Mouse (Mus musculus) adrenal gland, adult 8-10 months (tissue): Measurements from ENCODE around the gene Palld. TPM values are rescaled to one million over a fixed set of nuclear protein-coding genes. Genes with fewer than 3 reads are reported as not detected.
A peak's percentile ranks its signal among the peaks of the same experiment; 100 is the strongest.

ENCODE experiments used
- DNase-seq: peaks from one replicate; pipeline ENCODE4 v3.0.0; 2022
- total RNA-seq, 4 experiments: library from RNA; stranded (reverse); gene quantifications; 2 replicates each; pipeline ENCODE4 v1.2.4; 2022

Palld gene
- total RNA-seq, 4 experiments from 2014 or later = 30.3 to 61.7 (median 47.0) TPM

DNA sequence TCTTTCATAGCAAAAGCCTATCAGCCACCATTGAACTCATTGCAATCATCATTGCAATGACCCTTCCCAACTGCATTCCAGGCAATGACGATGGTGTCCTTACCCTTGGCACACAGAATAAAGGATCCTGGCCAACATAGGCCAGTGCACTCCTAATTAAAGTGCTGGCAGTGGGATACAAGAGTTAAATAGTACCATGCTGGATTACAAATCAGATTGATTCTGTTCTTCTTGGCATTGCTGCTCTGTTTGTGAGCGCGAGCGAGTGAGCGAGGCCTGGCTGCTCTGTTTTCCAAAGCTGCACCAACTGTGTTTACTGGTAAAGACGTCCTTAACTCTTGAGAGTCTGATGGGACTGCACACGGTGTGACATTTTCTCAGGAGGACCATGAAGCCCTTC lies 37.1 kb downstream of the Palld start:
- no peak for DNase-seq

DNA sequence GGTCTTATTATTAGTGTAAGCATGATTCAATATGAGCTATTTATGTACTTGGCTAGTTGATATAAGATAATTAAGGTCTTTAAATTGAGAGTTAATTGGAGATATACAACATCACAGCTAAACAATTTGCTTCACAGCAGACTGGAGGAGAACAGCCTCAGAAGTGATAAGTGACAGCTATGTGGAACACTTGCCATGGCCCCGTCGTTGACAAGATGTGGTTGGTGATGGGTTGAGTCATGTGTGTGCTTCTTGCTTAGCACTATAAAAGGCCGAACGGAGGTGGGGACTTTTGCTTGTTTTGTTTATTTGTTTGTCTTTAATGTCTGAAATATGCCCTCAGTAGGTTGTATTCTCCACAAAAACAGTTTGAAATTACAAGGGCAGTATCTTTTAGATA lies 51.2 kb downstream of the Palld start:
- DNase-seq = no peak

DNA sequence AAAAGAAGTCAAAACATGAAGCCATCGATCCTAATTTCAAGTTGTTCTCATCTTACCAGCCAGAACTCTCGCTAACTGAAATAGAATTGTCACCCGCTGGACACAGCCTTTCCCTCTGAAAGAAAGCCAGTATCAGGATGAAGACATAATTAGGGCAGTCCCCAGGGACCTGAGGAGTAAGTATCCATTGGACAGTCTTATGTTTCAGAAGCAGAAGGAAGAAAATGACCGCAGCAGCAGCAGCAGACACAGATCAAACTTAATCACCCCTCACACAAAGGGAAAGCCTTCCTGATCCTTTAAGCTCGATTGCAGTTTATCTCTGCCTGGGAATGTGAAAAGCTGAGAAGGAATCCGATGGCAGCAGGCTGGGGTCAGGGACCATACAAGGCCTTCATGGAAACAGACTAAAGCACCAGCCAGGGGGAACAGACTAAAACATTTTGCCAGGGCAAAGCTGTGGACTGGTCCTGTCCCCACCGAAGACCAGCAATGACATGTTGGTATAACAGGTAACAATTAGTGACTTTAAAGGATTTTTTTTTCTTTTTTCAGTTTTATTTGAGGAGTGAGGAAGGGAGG lies 53.8 kb downstream of the Palld start:
- DNase-seq = no peak

DNA sequence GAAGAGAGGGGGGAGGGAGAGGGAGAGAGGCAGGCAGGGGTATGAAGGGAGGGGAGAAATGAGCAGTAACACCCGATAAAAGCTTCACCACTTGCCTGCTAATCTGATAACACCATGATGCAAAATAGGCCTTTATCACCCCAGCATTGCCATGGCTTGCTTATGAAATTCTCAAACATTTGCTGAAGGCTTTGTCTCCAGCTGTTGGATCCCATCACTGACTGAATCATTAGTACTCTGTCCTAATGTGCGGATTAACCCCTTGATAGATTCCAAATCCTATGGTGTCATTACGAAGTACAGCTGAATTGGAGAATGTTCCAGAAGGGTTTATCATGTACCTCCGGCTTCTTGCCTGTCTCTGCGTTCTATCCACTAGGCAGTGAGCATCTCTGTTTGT lies 55.0 kb downstream of the Palld start:
- DNase-seq = no peak

DNA sequence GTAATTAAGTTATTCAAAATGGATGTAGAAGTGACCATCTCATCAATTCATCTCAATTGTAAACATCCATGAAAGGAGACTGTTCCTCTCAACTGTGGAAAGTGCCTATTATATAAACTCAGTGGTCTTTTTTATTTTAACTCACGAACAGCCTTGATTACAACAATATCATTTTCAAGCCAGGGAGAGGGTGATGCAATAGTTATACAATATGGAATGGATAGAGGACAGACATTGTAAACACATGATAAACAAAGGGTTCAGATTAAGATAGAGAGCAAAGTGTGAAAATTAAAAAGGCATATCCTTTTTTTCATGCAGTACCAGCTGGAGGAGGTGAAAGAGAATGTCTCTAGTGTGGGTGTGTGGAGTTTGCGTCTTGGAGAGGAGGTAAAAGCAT lies 57.5 kb downstream of the Palld start:
- DNase-seq = no peak

DNA sequence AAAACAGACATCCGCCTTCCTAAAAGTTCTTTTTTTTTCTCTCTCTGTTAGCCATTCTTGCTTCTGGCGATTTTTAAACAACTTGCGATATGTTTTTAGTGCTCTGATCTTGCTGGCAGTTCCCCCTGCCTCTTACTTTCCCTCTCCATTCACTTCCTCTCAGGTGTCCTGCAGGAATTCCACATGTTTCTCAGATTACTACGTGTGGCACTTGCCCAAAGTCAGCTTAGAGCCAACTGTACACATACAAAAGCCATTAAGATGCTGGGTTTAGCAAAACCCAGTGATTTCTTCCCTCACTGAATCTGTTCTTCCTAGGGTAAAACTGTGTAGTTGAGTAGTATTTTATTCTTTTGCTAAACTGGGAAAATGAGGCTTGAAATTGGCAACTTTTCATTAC lies 57.9 kb downstream of the Palld start:
- DNase-seq = no peak

DNA sequence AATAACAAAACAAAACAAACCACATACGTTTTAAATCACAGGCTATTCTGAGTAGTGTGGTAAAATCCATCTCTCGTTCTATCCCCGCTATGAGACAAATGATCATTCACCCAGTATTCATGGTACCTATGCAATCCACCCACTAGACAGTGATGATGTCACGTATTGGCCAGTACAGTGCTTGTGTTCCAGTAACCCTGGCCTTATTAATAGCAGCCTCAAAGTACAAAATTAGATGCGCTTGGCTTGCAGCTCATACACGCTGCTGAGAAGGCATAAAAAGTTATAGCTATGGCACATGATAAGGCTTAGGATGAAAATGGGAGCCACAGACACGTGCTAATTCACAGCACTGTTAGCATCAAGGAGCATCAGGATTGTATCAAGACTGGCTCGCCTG lies 58.7 kb downstream of the Palld start:
- no peak for DNase-seq

DNA sequence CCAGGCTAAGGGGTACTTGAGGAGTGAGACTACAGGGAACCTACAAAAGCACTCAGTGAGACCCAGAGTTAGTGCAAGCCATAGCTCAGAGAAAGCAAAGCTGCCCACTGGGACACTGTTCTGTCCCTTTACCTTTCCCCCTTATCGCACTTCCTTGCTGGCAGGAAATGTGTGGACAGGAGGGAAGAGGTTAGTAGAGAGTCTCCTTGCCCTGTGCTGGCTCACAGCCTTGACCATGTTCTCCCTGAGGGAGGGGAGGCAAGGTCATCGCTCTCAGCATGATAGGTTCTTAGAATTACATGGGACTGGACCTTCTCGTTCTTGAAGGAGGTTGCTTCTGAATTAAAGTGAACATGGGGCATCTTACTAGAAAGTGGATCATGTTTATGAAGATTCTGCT lies 69.3 kb downstream of the Palld start:
- no peak for DNase-seq

DNA sequence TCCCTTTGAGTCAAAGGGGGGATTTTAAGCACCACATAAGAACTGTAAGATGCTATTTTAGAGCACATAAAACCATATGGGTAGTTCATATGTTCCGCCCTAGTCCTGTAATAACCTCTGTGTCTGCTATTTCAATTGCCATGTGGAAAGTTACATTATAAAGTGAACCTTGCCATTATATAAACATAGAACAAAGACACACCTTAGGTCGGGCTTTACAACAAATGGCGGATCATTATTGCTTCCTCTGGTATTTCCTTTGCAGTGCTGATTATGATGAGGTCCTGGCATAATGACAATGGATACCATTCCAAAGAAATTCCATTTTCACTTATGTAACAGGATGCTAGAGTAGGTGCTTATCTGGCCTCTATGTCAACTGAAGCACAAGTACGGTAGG lies 70.5 kb downstream of the Palld start:
- DNase-seq = no peak

DNA sequence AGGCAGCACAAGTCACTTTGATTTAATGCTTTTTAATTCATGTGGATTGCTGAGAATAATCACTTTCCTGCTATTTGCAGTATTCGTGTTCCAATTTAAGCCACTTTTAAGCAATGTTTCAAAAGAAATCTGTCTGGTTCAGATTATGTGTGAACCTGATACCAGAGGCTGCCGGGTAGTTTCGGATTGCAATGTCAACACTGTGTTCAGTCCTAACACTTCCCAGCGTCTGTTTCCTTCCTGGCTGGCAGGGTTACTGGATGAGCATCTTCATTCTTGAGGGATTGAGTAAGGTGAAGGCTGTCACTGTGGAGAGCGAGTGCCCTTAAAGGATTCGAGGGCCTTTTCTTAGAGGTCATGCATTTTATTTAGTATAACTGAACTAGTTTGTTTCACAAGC lies 71.7 kb downstream of the Palld start:
- no peak for DNase-seq

DNA sequence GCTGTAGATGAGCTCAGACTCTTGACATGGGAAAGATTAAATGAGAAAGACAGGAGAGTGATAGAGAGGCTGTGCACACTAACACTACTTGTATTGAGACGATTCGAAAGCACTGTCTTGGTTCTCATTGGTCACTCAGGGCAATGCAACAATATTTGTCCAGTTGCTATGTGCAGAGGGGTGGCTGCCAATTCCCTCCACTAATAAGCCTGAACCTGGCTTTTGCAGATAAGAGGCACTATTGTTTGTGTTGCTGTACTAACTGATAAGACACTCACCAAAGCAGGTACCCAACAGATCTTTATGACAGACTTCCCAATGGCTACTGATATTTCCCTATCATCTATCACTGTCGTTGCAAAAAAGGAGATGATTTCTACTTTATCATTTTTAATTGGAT lies 77.9 kb downstream of the Palld start:
- no peak for DNase-seq

DNA sequence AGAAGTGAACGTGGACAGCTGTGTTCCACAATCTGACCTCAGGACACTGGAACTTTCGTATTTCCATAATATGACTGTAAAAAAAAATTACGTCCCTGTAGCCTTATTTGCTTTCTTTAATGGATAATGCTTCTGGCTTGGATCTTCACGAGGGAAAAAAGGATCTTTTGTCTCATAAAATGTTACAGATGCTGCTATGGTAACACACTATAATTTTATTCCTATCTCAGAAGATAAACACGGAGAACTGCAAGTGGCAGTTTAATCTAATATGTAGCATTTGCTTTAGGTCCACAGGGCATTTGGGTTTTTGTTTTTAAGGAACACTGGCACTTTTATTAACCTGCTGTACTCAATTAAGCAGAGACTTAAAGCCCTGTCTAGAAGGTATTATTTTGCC lies 79.3 kb downstream of the Palld start:
- no peak for DNase-seq

DNA sequence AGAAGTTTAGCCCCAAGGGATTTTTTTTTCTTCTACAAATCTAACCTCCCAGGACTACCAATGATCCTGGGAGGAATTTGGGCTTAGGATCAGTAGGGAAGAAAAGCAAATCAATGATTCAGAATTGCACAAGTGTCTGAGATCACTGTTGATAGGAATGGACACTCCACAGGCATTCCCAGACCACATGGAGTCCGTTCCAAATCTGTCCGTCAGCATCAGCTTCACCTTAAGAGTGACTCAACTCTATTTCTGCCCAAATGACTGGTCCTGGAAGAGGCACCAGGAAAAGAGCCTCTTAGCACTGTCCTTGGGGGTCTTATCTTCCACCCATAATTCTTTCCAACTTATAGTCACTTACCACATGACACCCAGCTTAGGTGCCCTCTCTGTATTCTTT lies 98.7 kb downstream of the Palld start:
- peak; percentile 42 for DNase-seq

DNA sequence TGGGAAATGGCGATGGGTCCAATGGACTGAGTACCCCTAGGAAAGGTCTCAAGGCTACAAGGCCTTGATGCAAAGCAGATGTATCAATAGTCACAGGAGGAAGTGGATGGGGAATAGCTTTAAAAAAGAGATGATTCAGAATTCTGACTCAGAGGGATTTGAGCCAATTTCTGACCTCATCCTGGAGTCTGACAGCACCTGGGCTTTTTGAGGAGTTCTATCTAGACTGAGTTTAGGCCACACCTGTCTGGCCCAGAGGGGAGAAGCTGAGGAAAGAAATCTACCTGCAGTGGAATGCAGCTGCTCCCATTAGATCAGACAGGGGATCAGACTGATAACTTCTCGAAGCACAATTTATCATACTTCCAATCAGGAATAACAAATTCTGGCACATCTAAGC lies 99.7 kb downstream of the Palld start:
- no peak for DNase-seq

DNA sequence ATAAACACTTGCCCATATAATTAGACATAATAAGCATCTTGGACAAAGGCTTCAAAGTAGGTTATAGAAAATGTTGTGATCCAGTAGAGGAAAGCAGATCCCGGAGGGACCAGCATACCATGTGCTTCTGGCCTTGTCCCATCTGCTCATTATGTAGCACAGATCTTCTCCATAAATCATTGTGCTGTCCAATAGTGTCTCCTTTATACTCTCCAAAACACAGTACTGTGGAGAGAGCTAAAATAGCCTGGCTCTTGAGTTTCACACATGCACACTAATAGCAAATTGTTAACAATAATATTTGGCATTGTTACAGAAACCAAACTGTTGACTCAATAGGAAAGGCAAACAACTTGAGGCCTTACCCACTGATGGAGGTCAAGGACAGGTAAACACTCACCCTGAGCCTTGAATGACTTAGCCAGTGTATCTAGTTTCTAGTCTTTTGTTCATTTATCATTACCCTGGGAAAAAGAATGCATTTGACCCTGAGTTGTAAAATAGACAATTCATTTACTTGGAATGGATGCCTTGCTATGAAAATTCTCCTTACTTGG lies 105.0 kb downstream of the Palld start:
- peak; percentile 25 for DNase-seq

DNA sequence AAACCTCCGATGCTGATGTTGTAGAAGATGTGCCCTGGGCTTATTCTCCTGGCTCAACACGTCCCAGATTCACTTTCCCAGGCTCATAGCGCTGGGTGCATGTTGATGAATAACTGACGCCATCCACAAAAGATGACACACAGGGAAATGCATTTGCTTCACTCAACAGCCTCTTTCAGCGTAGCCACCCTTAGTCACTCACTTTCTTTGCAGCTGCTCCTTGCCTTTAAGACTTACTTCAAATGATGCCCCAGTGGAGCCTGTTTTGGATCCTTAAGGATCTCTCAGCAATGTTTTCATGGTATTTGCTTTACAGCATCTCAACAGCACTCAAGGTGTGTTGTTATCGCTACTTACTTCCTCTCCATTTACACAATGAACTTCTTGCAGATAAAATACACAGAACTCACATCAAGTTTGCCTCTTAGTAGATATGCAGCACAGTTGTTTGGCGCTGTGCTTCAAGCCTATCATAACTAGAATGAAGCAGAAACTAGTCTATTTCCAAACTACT lies 105.9 kb downstream of the Palld start:
- no peak for DNase-seq

DNA sequence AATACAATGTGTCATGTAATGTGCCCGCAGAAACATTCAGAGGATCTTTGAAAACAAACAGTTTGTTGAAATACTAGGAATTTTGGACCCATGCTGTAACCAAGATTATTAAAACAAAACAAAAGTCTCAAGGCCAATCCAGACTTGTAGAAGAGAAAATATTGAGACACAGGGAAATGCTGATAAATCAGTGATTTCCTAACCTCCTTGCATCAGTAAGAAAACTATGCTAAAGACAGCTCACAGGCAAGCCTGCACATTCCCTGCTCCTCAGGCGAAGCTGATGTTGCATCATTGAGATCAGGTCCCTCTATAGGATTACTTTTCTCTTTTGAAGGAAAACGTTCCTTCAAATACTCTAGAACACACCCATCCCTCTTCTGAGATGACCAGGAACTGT lies 112.5 kb downstream of the Palld start:
- no peak for DNase-seq

DNA sequence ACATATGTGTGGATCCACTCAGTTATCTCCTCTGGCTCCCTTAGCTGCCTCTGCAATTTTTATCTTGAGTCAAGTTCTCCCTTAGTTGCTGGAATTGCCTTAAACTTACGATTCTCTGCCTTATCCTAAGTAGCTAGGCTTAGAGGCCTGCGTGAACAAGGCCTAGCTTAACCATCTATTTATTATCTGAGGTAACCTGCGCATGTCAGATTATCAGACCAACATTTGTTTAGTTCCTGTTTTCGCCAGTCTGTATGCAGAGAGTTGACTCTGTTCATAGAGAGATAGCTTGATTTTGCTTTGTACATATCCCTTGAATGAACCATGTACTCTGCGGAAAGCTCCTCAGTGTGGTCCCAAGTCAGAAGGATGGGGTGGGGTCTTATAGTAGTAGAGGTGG lies 113.2 kb downstream of the Palld start:
- no peak for DNase-seq

DNA sequence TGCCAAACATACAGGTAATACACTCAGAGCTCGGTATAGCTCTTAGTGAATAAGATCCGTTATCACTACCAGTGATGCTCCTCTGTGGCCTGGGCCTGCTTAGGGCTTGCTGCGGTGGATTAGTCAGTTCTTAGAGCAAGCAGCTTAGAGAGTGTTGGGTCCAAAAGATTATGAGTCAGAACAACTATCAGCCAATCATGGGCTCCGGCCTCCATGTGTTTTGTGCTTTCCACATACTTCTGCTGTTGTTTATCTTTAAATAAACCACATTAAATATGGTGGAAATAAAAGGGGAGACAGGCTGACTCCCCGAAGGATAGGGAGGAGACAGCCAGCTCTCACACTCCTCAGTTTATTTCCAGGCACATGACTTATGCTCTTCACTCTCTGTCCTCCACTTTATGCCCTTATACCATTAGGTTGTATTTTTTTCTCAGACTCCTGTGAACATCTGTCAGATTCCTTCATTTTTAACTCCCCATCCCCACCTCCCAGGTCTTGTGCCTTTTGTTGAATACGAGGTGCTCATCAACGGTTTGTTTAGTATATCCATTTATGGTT lies 119.5 kb downstream of the Palld start:
- no peak for DNase-seq

DNA sequence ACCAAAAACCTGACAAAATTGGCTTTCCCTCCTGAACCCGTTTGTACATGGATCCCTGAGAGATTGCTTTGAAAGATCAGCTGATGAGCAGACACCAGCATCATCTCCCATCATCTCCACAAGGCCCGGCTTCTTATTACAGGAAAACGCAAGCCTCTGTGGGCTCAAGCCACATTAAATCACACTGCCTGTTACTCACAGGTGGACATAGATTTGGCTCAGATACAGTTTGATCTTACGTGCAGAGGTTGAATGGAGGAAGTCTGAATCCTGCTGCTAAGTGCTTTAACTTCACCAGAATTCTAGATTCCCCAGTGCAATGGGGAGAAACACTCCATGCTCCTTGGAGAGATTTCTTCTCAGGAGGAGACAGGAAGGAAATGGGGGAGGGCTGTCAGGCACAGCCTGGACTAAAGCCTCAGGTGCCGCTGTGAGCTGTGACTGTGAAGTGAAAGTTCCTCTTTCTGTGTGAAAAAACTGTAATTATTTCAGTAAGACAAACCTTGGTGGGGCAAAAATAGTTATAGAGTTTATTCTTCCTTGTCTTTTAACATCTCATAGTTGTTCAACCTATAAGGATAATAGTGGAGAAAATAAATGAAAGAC lies 121.7 kb downstream of the Palld start:
- DNase-seq = no peak

DNA sequence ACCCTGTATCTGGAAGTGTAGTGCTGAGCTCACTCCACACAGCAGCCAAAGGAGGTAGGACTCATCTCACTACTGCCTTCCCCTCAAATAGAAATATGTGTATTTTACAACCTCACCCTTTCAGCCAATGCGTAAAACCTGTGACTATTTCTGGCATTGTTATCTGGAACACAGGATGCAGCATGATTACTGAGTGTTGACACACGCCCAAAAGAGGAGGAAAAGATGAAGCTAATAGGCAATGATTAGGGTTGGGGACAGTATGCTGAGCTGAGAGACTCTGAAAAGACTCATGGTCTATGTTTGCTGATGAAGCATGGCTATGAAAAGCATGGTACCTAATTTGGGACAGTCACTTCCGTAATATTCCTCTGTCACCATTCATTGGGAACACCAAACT lies 124.3 kb downstream of the Palld start:
- DNase-seq = no peak

DNA sequence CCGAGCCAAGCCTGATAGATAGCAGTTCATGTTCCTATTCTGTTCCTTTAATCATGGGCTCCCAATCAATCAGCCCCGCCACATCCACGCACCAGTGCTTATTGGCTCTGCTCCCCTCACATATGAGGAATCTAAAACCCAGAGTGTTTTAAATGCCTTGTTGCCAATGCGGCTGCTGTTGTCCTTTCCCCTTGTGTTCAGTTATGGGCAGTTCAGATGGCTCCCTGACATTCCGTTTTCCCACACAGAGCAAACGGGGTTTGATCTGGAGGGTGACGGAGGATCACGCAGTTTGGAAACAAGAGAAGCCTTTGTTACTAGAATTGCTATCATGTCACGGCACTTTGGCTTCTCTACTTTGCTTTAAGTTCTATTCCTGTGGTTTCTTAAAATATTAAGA lies 125.9 kb downstream of the Palld start:
- no peak for DNase-seq

DNA sequence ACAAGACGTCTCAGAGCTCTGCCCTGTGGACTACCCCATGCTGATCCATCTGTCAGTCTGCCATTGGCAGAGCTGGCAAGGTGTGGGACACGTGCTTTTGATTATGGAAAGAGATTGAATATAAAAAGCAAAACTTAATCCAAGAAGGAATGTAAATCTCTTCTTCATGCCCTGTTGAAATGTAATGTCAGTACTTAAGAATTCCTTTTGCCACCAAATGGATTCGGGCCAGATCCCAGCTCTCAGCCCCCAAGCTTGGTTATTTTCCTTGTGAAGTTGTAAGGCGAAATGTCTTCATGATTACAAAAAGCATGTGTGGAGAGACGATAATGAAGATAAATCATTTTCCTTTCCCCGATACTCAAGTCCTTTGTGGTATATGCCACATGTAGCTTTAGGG lies 126.6 kb downstream of the Palld start:
- no peak for DNase-seq

DNA sequence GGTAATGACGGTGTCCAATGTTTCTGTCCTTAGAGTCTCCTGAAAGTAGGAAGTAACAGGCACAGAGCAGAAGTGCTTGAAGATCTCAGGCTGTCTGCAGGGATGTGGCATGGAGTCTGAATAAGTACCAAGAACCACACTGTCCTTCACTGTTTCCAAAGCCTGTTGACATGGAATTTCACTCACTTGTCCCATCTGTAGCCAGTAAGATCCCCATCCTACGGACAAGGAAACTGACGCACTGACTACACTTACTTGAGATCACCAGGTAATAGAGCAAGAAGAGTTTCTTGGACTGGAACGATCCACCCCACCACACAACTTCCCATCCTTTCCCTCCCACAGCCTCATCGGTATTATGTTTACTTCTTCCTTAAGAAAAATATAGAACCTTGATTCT lies 128.3 kb downstream of the Palld start:
- DNase-seq = no peak
